Mouse (Mus musculus) mouse embryonic stem cell (cell line): Measurements from ENCODE around the gene Ccl25.

Source experiments
- in situ Hi-C, 2 experiments: fragments of 300-500 bp; cut with MboI; formaldehyde crosslinking; loops; 1 replicate in 1 of 2; 3 replicates in 1 of 2; pipeline ENCODE4 v1.14.3; 2019 to 2020; ENCODE audit warnings: low sequenced_read_pairs in 2 of 2, low pct_unique_long_range_greater_than_20kb in 1 of 2, mixed read lengths in 1 of 2; ENCODE audit not compliant: unreplicated experiment in 1 of 2

The Ccl25 gene

DNA sequence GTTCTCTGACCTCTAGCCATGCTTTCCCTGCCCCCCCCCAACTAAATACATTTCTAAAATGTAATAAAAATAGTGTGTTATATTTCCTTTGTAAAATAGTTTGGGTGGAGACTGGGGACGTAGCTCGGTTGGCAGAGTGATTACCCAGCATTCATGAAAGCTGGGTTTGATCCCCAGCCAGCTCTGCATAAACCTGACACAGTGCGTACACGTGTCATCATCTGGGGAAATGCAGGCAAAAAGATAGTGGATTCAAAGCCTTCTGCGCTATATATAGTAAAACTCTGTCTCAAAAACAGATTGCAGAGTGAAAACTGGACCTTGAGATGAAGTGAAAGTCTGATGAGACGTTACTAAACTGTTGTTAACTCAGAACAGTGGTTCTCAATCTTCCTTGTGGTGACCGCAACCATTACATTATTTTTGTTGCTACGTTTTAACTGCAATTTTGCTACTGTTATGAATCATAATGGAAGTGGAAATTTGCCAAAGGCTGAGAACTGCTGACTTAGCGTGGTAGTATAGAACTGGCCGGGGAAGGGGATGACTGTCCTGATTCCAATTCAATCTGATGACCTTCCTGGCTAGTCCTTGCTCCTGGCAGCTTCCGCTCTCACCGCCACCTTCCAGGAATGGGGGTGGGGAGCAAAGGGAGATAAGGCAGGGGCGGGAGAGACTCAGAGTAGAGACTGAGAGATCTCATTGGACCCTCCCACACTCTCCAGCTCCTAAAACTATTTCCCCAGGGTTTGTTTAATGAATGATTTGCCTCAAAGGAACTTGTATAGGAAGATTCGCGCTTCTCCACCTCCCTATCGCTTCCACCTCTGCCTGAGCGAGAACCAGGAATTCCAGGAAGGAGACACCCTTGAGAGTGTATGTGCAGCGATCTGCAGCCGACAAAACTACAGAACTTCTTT, 79.2 kb downstream of the Ccl25 start:
- in situ Hi-C loops: loop anchor here (10.0 to 25.0 kb wide), 2 partner anchors 201 to 233 kb away; no protein-coding TSS in a partner anchor

DNA sequence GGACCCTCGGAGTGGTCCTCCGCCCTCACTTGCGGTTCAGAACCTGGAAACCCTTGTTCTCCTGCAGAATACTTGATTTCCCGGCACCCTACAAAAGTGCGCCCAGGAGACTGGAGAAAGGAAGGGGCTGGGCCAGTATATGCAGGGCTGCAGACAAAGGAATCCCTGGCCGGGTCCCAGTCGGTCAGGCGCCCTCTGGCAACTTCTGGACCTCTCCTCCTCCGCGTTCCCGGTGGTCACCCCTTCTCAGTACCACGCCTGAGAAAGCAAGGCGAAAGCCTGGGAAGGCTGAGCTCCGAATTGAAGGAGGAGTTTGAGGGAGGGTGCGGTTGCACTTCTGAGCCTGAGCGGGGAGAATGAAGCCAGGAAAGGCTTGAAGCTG, 79.9 kb downstream of the Ccl25 start:
- in situ Hi-C loops: loop anchor here (10.0 to 25.0 kb wide), 2 partner anchors 200 to 232 kb away; no protein-coding TSS in a partner anchor

DNA sequence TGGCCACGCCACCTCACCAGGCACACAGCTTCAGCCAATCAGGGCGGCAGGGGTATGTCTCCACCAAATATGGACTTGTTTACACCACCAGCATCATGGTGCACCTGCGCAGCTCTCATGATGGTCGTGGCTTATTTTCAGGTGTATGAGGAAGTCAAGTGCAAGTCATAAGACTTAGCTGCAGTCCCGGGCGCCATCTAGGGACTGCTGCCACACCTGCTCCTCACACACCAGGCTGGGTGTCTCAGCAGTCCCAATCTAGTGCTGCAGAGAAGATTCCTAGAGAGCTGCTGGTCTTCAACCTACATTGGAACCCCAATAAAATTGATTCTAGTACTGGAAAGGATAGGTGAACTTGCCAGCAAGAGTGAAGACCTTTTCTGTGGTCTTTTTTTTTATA, 83.4 kb downstream of the Ccl25 start:
- in situ Hi-C loops: loop anchor here (10.0 to 25.0 kb wide), 2 partner anchors 196 to 229 kb away; no protein-coding TSS in a partner anchor
